Mouse (Mus musculus) forebrain, embryonic 10.5 days (tissue): ENCODE results near the gene Pdlim5. TPM values are rescaled to one million over a fixed set of nuclear protein-coding genes. Genes with fewer than 3 reads are reported as not detected.

Experiments used
- DNase-seq: peaks from one replicate; pipeline ENCODE4 v3.0.0-alpha.2; 2017; ENCODE audit warnings: low spot score; ENCODE audit errors: extremely low spot score
- H3K27ac ChIP-seq: fragments of 300-500 bp; sonication (generic); 2 replicates; pipeline ENCODE4 v1.5.1; 2016; ENCODE audit warnings: mild to moderate bottlenecking
- H3K27me3 ChIP-seq: fragments of 300-500 bp; sonication (generic); 2 replicates; pipeline ENCODE4 v1.6.1; 2016; ENCODE audit warnings: mild to moderate bottlenecking; ENCODE audit not compliant: poor library complexity, severe bottlenecking
- H3K36me3 ChIP-seq: fragments of 300-500 bp; sonication (generic); replicated peaks from 2 replicates; pipeline ENCODE4 v1.6.1; 2016; ENCODE audit warnings: mild to moderate bottlenecking, moderate library complexity
- H3K4me1 ChIP-seq: fragments of 300-500 bp; sonication (generic); 2 replicates; pipeline ENCODE4 v1.6.1; 2016
- H3K4me3 ChIP-seq: fragments of 300-500 bp; sonication (generic); 2 replicates; pipeline ENCODE4 v1.5.1; 2016; ENCODE audit warnings: mild to moderate bottlenecking, moderate library complexity
- H3K9me3 ChIP-seq: fragments of 300-500 bp; sonication (generic); 2 replicates; pipeline ENCODE4 v1.6.1; 2016; ENCODE audit warnings: mild to moderate bottlenecking, moderate library complexity
- WGBS: fragments of 180-500 bp; shearing (Covaris S2); methylation state at CpG from one replicate; pipeline ENCODE4 v1.1.7; 2016; 5-methylcytosine and 5-hydroxymethylcytosine counted together
- polyA plus RNA-seq: library from polyadenylated mRNA; unstranded; fragments of >200 nt; fragmentation: Nextera tagmentation; extraction: Ambion mirVana; gene quantifications from 2 replicates; pipeline ENCODE4 v1.2.1, GENCODE M21; 2016

Pdlim5 gene
- polyA plus RNA-seq, 1 experiment from 2014 or later, result 21.8 TPM

GRCm38 (mm10) chr3:142348816-142349631, 46.5 kb downstream of the Pdlim5 start:
- Histone ChIP-seq H3K27me3 (no peaks in the 10 kb centered on the region), H3K36me3 (peaks cover 13% of the 10 kb centered on the region), H3K27ac (no peak overlapping the region), H3K4me1 (peaks cover 7% of the 10 kb centered on the region; the same call in 1 of the 2 replicates), H3K9me3 (peaks cover 4% of the 10 kb centered on the region; the same call in 1 of the 2 replicates), H3K4me3 (no peak overlapping the region)
- WGBS, result 69% methylated on average over 5 of the region's 5 CpGs
- no peak for DNase-seq

GRCm38 (mm10) chr3:142346261-142346660, 49.2 kb downstream of the Pdlim5 start:
- no peak for DNase-seq
- Histone ChIP-seq H3K4me1 (peaks cover 7% of the 10 kb centered on the region; the same call in 1 of the 2 replicates), H3K27me3 (no peaks in the 10 kb centered on the region), H3K27ac (no peak overlapping the region), H3K36me3 (peaks cover 13% of the 10 kb centered on the region), H3K4me3 (no peak overlapping the region), H3K9me3 (peaks cover 4% of the 10 kb centered on the region; the same call in 1 of the 2 replicates)
- WGBS, result 85% methylated on average over 6 of the region's 6 CpGs

- WGBS, result 85% methylated on average over 8 of the region's 8 CpGs
- H3K9me3 ChIP-seq, result peaks cover 4% of the 10 kb centered on the region; the same call in 1 of the 2 replicates
- H3K36me3 ChIP-seq, result peaks cover 13% of the 10 kb centered on the region
- peaks cover 13% of the 10 kb centered on the region for H3K4me1 ChIP-seq
- H3K27ac ChIP-seq, result no peak overlapping the region
- DNase-seq, result no peak
- H3K27me3 ChIP-seq, result no peaks in the 10 kb centered on the region
- no peak overlapping the region for H3K4me3 ChIP-seq
Observed at GRCm38 (mm10) chr3:142345235-142346125, 50.0 kb downstream of the Pdlim5 start.

- 94% methylated on average over 2 of the region's 2 CpGs for WGBS
- peaks cover 7% of the 10 kb centered on the region for H3K4me1 ChIP-seq
- no peak overlapping the region for H3K4me3 ChIP-seq
- H3K9me3 ChIP-seq, result peaks cover 4% of the 10 kb centered on the region; the same call in 1 of the 2 replicates
- H3K36me3 ChIP-seq, result peaks cover 7% of the 10 kb centered on the region
- H3K27me3 ChIP-seq, result no peaks in the 10 kb centered on the region
- no peak overlapping the region for H3K27ac ChIP-seq
- DNase-seq, result no peak
Observed at GRCm38 (mm10) chr3:142343786-142344185, 51.7 kb downstream of the Pdlim5 start.

GRCm38 (mm10) chr3:142340701-142341100, 54.8 kb downstream of the Pdlim5 start:
- Histone ChIP-seq H3K4me3 (no peak overlapping the region), H3K4me1 (peaks cover 6% of the 10 kb centered on the region), H3K27ac (peak overlapping the region; percentile 25; the same call in 1 of the 2 replicates), H3K9me3 (no peaks in the 10 kb centered on the region), H3K36me3 (no peaks in the 10 kb centered on the region), H3K27me3 (no peaks in the 10 kb centered on the region)
- DNase-seq, result no peak
- WGBS, result 67% methylated on average over 2 of the region's 2 CpGs

- no peaks in the 10 kb centered on the region for H3K9me3 ChIP-seq
- no peaks in the 10 kb centered on the region for H3K36me3 ChIP-seq
- H3K4me3 ChIP-seq, result no peak overlapping the region
- peaks cover 6% of the 10 kb centered on the region for H3K4me1 ChIP-seq
- 77% methylated on average over 6 of the region's 6 CpGs for WGBS
- no peaks in the 10 kb centered on the region for H3K27me3 ChIP-seq
- no peak for DNase-seq
- H3K27ac ChIP-seq, result no peak overlapping the region
Observed at GRCm38 (mm10) chr3:142339440-142340251, 55.9 kb downstream of the Pdlim5 start.

- H3K36me3 ChIP-seq, result no peaks in the 10 kb centered on the region
- H3K4me3 ChIP-seq, result no peak overlapping the region
- H3K27me3 ChIP-seq, result no peaks in the 10 kb centered on the region
- H3K9me3 ChIP-seq, result no peaks in the 10 kb centered on the region
- peaks cover 6% of the 10 kb centered on the region for H3K4me1 ChIP-seq
- WGBS, result 83% methylated on average over 4 of the region's 4 CpGs
- no peak for DNase-seq
- no peak overlapping the region for H3K27ac ChIP-seq
Observed at GRCm38 (mm10) chr3:142338058-142338457, 57.4 kb downstream of the Pdlim5 start.

GRCm38 (mm10) chr3:142334496-142334895, 61.0 kb downstream of the Pdlim5 start:
- H3K27ac ChIP-seq, result no peak overlapping the region
- WGBS, result 91% methylated on average over 3 of the region's 3 CpGs
- no peaks in the 10 kb centered on the region for H3K4me1 ChIP-seq
- no peaks in the 10 kb centered on the region for H3K9me3 ChIP-seq
- H3K4me3 ChIP-seq, result no peak overlapping the region
- no peaks in the 10 kb centered on the region for H3K36me3 ChIP-seq
- no peak for DNase-seq
- H3K27me3 ChIP-seq, result no peaks in the 10 kb centered on the region

GRCm38 (mm10) chr3:142333458-142333857, 62.0 kb downstream of the Pdlim5 start:
- Histone ChIP-seq H3K27me3 (no peaks in the 10 kb centered on the region), H3K36me3 (no peaks in the 10 kb centered on the region)
- 90% methylated on average over 1 of the region's 1 CpGs for WGBS

GRCm38 (mm10) chr3:142332716-142333115, 62.8 kb downstream of the Pdlim5 start:
- no peak overlapping the region for H3K4me3 ChIP-seq
- no peak for DNase-seq
- H3K36me3 ChIP-seq, result no peaks in the 10 kb centered on the region
- no peaks in the 10 kb centered on the region for H3K4me1 ChIP-seq
- WGBS, result 78% methylated on average over 4 of the region's 4 CpGs
- no peaks in the 10 kb centered on the region for H3K27me3 ChIP-seq
- no peak overlapping the region for H3K27ac ChIP-seq
- no peaks in the 10 kb centered on the region for H3K9me3 ChIP-seq

More at GRCm38 (mm10) chr3:142333458-142333857, 62.0 kb downstream of the Pdlim5 start:
- Histone ChIP-seq H3K9me3 (no peaks in the 10 kb centered on the region), H3K4me3 (no peak overlapping the region), H3K4me1 (no peaks in the 10 kb centered on the region), H3K27ac (no peak overlapping the region)
- no peak for DNase-seq

- H3K4me1 ChIP-seq, result no peaks in the 10 kb centered on the region
- no peak overlapping the region for H3K4me3 ChIP-seq
- H3K36me3 ChIP-seq, result no peaks in the 10 kb centered on the region
- no peak for DNase-seq
- H3K9me3 ChIP-seq, result no peaks in the 10 kb centered on the region
- no peaks in the 10 kb centered on the region for H3K27me3 ChIP-seq
- H3K27ac ChIP-seq, result no peak overlapping the region
- WGBS, result 87% methylated on average over 4 of the region's 4 CpGs
Observed at GRCm38 (mm10) chr3:142331872-142332554, 63.5 kb downstream of the Pdlim5 start.

- Histone ChIP-seq H3K27me3 (no peaks in the 10 kb centered on the region), H3K27ac (no peak overlapping the region), H3K36me3 (no peaks in the 10 kb centered on the region), H3K4me1 (no peaks in the 10 kb centered on the region), H3K9me3 (no peaks in the 10 kb centered on the region), H3K4me3 (no peak overlapping the region)
- no peak for DNase-seq
- WGBS, result 84% methylated on average over 3 of the region's 3 CpGs
Observed at GRCm38 (mm10) chr3:142330425-142330824, 65.1 kb downstream of the Pdlim5 start.
